Mouse (Mus musculus): ENCODE measurements around the gene Kdm5c. TPM values are rescaled to one million over a fixed set of nuclear protein-coding genes. Genes with fewer than 3 reads are reported as not detected.
A peak's percentile ranks its signal among the peaks of the same experiment; 100 is the strongest.
"Not testable (repeated sequence)": the region's sequence is repeated elsewhere in the genome, so short reads cannot be mapped to it uniquely, and the experiment has no call there.

Kdm5c gene
- polyA plus RNA-seq, 1 experiment from 2014 or later = 28.8 TPM

- Histone ChIP-seq H3K36me3 (ENCODE audit: control insufficient read depth, insufficient read depth, low read length) (peaks cover 87% of the 10 kb centered on the region), H3K27me3 (ENCODE audit: control insufficient read depth, insufficient read depth, low read length) (no peaks in the 10 kb centered on the region), H3K27ac (replicated peaks; ENCODE audit: low read depth, low read length) (no peak overlapping the region), H3K4me1 (ENCODE audit: control insufficient read depth, insufficient read depth, low read length) (no peaks in the 10 kb centered on the region), H3K4me2 (ENCODE audit: low read length) (no peak overlapping the region), H3K9me3 (ENCODE audit: control insufficient read depth, low read length) (no peaks in the 10 kb centered on the region), H3K9ac (replicated peaks; ENCODE audit: low read length) (no peak overlapping the region), H3K4me3 (replicated peaks; ENCODE audit: low read depth, low read length) (no peak overlapping the region)
- DNase-seq (no peak), ATAC-seq (ENCODE audit: low FRiP score, low TSS enrichment) (no peak)
- 99% methylated on average over 2 of the region's 2 CpGs for WGBS
Measured at GRCm38 (mm10) chrX:152244492-152245189, 11.8 kb downstream of the Kdm5c start.

- Histone ChIP-seq H3K4me1 (ENCODE audit: control insufficient read depth, insufficient read depth, low read length) (no peaks in the 10 kb centered on the region), H3K27ac (replicated peaks; ENCODE audit: low read depth, low read length) (no peak overlapping the region), H3K27me3 (ENCODE audit: control insufficient read depth, insufficient read depth, low read length) (no peaks in the 10 kb centered on the region), H3K4me3 (replicated peaks; ENCODE audit: low read depth, low read length) (no peak overlapping the region), H3K9me3 (ENCODE audit: control insufficient read depth, low read length) (no peaks in the 10 kb centered on the region), H3K9ac (replicated peaks; ENCODE audit: low read length) (no peak overlapping the region), H3K4me2 (ENCODE audit: low read length) (no peak overlapping the region), H3K36me3 (ENCODE audit: control insufficient read depth, insufficient read depth, low read length) (peaks cover 85% of the 10 kb centered on the region)
- WGBS = 93% methylated on average over 11 of the region's 11 CpGs
- DNase-seq (no peak), ATAC-seq (ENCODE audit: low FRiP score, low TSS enrichment) (no peak)
Measured at GRCm38 (mm10) chrX:152271189-152271588, 38.4 kb downstream of the Kdm5c start.

- WGBS = 97% methylated on average over 6 of the region's 6 CpGs
- no peak for ATAC-seq (ENCODE audit: low FRiP score, low TSS enrichment)
Measured at GRCm38 (mm10) chrX:152279384-152279783, 46.6 kb downstream of the Kdm5c start.

GRCm38 (mm10) chrX:152284746-152285145, 51.9 kb downstream of the Kdm5c start:
- no peak overlapping the region for H3K4me2 ChIP-seq (ENCODE audit: low read length)
- no peaks in the 10 kb centered on the region for H3K27me3 ChIP-seq (ENCODE audit: control insufficient read depth, insufficient read depth, low read length)
- WGBS = 78% methylated on average over 3 of the region's 3 CpGs
- H3K36me3 ChIP-seq (ENCODE audit: control insufficient read depth, insufficient read depth, low read length) = no peaks in the 10 kb centered on the region
- ATAC-seq (ENCODE audit: low FRiP score, low TSS enrichment) = no peak
- no peaks in the 10 kb centered on the region for H3K9me3 ChIP-seq (ENCODE audit: control insufficient read depth, low read length)
- H3K4me1 ChIP-seq (ENCODE audit: control insufficient read depth, insufficient read depth, low read length) = no peaks in the 10 kb centered on the region
- no peak overlapping the region for H3K4me3 ChIP-seq (replicated peaks; ENCODE audit: low read depth, low read length)
- no peak overlapping the region for H3K9ac ChIP-seq (replicated peaks; ENCODE audit: low read length)
- H3K27ac ChIP-seq (replicated peaks; ENCODE audit: low read depth, low read length) = no peak overlapping the region
- no peak for DNase-seq

More at GRCm38 (mm10) chrX:152279384-152279783, 46.6 kb downstream of the Kdm5c start:
- no peak overlapping the region for H3K4me3 ChIP-seq (replicated peaks; ENCODE audit: low read depth, low read length)
- no peak overlapping the region for H3K27ac ChIP-seq (replicated peaks; ENCODE audit: low read depth, low read length)
- H3K27me3 ChIP-seq (ENCODE audit: control insufficient read depth, insufficient read depth, low read length) = no peaks in the 10 kb centered on the region
- H3K36me3 ChIP-seq (ENCODE audit: control insufficient read depth, insufficient read depth, low read length) = peaks cover 10% of the 10 kb centered on the region
- no peaks in the 10 kb centered on the region for H3K4me1 ChIP-seq (ENCODE audit: control insufficient read depth, insufficient read depth, low read length)
- no peak overlapping the region for H3K4me2 ChIP-seq (ENCODE audit: low read length)
- DNase-seq = no peak
- H3K9ac ChIP-seq (replicated peaks; ENCODE audit: low read length) = no peak overlapping the region
- no peaks in the 10 kb centered on the region for H3K9me3 ChIP-seq (ENCODE audit: control insufficient read depth, low read length)

GRCm38 (mm10) chrX:152287026-152287425, 54.2 kb downstream of the Kdm5c start:
- H3K4me3 ChIP-seq (replicated peaks; ENCODE audit: low read depth, low read length); H3K4me1 ChIP-seq (ENCODE audit: control insufficient read depth, insufficient read depth, low read length); DNase-seq; H3K27me3 ChIP-seq (ENCODE audit: control insufficient read depth, insufficient read depth, low read length); H3K9me3 ChIP-seq (ENCODE audit: control insufficient read depth, low read length); H3K9ac ChIP-seq (replicated peaks; ENCODE audit: low read length); H3K27ac ChIP-seq (replicated peaks; ENCODE audit: low read depth, low read length); H3K36me3 ChIP-seq (ENCODE audit: control insufficient read depth, insufficient read depth, low read length); H3K4me2 ChIP-seq (ENCODE audit: low read length); ATAC-seq (ENCODE audit: low FRiP score, low TSS enrichment): not testable (repeated sequence)
- WGBS = 54% methylated on average over 1 of the region's 1 CpGs

GRCm38 (mm10) chrX:152306224-152306623, 73.4 kb downstream of the Kdm5c start:
- H3K9me3 ChIP-seq (ENCODE audit: control insufficient read depth, low read length) = no peaks in the 10 kb centered on the region
- H3K4me1 ChIP-seq (ENCODE audit: control insufficient read depth, insufficient read depth, low read length) = no peaks in the 10 kb centered on the region
- no peaks in the 10 kb centered on the region for H3K36me3 ChIP-seq (ENCODE audit: control insufficient read depth, insufficient read depth, low read length)
- no peak overlapping the region for H3K27ac ChIP-seq (replicated peaks; ENCODE audit: low read depth, low read length)
- no peak overlapping the region for H3K4me3 ChIP-seq (replicated peaks; ENCODE audit: low read depth, low read length)
- H3K9ac ChIP-seq (replicated peaks; ENCODE audit: low read length) = no peak overlapping the region
- 80% methylated on average over 2 of the region's 2 CpGs for WGBS
- no peak overlapping the region for H3K4me2 ChIP-seq (ENCODE audit: low read length)
- 0 out of 2 replicates have a peak, but pooled peaks cover 4% of the 10 kb centered on the region for H3K27me3 ChIP-seq (ENCODE audit: control insufficient read depth, insufficient read depth, low read length)
- ATAC-seq (ENCODE audit: low FRiP score, low TSS enrichment) (no peak), DNase-seq (no peak)

GRCm38 (mm10) chrX:152307371-152307770, 74.6 kb downstream of the Kdm5c start:
- Histone ChIP-seq H3K4me1 (ENCODE audit: control insufficient read depth, insufficient read depth, low read length) (no peaks in the 10 kb centered on the region), H3K4me2 (ENCODE audit: low read length) (no peak overlapping the region), H3K4me3 (replicated peaks; ENCODE audit: low read depth, low read length) (no peak overlapping the region), H3K27ac (replicated peaks; ENCODE audit: low read depth, low read length) (no peak overlapping the region), H3K27me3 (ENCODE audit: control insufficient read depth, insufficient read depth, low read length) (no peaks in the 10 kb centered on the region), H3K9ac (replicated peaks; ENCODE audit: low read length) (no peak overlapping the region), H3K36me3 (ENCODE audit: control insufficient read depth, insufficient read depth, low read length) (no peaks in the 10 kb centered on the region), H3K9me3 (ENCODE audit: control insufficient read depth, low read length) (no peaks in the 10 kb centered on the region)
- ATAC-seq (ENCODE audit: low FRiP score, low TSS enrichment) = no peak
- no peak for DNase-seq

GRCm38 (mm10) chrX:152307942-152308341, 75.1 kb downstream of the Kdm5c start:
- no peaks in the 10 kb centered on the region for H3K27me3 ChIP-seq (ENCODE audit: control insufficient read depth, insufficient read depth, low read length)
- ATAC-seq (ENCODE audit: low FRiP score, low TSS enrichment) (no peak), DNase-seq (peak; percentile 69)
- WGBS = 72% methylated on average over 2 of the region's 2 CpGs
- no peak overlapping the region for H3K9ac ChIP-seq (replicated peaks; ENCODE audit: low read length)
- H3K4me3 ChIP-seq (replicated peaks; ENCODE audit: low read depth, low read length) = no peak overlapping the region
- H3K4me2 ChIP-seq (ENCODE audit: low read length) = no peak overlapping the region
- no peaks in the 10 kb centered on the region for H3K36me3 ChIP-seq (ENCODE audit: control insufficient read depth, insufficient read depth, low read length)
- no peaks in the 10 kb centered on the region for H3K9me3 ChIP-seq (ENCODE audit: control insufficient read depth, low read length)
- no peaks in the 10 kb centered on the region for H3K4me1 ChIP-seq (ENCODE audit: control insufficient read depth, insufficient read depth, low read length)
- H3K27ac ChIP-seq (replicated peaks; ENCODE audit: low read depth, low read length) = no peak overlapping the region

GRCm38 (mm10) chrX:152320535-152320934, 87.7 kb downstream of the Kdm5c start:
- no peak overlapping the region for H3K4me3 ChIP-seq (replicated peaks; ENCODE audit: low read depth, low read length)
- no peaks in the 10 kb centered on the region for H3K27me3 ChIP-seq (ENCODE audit: control insufficient read depth, insufficient read depth, low read length)
- no peak overlapping the region for H3K4me2 ChIP-seq (ENCODE audit: low read length)
- H3K9me3 ChIP-seq (ENCODE audit: control insufficient read depth, low read length) = no peaks in the 10 kb centered on the region
- no peak overlapping the region for H3K9ac ChIP-seq (replicated peaks; ENCODE audit: low read length)
- DNase-seq (no peak), ATAC-seq (ENCODE audit: low FRiP score, low TSS enrichment) (no peak)
- no peaks in the 10 kb centered on the region for H3K4me1 ChIP-seq (ENCODE audit: control insufficient read depth, insufficient read depth, low read length)
- H3K27ac ChIP-seq (replicated peaks; ENCODE audit: low read depth, low read length) = no peak overlapping the region
- no peaks in the 10 kb centered on the region for H3K36me3 ChIP-seq (ENCODE audit: control insufficient read depth, insufficient read depth, low read length)
- 88% methylated on average over 4 of the region's 4 CpGs for WGBS

Data from midbrain, embryonic 14.5 days (tissue).